Mouse (Mus musculus) MEL (cell line): ENCODE results near the gene Slco3a1. TPM values are rescaled to one million over a fixed set of nuclear protein-coding genes. Genes with fewer than 3 reads are reported as not detected.

Source experiments
- DNase-seq: peaks from one replicate; pipeline ENCODE4 v3.0.0; 2011; ENCODE audit warnings: low read depth, low spot score
- H3K27ac ChIP-seq: 2 replicates; pipeline ENCODE4 v1.5.1; 2012; ENCODE audit warnings: low read depth, mild to moderate bottlenecking, control low read depth, low read length, moderate library complexity; ENCODE audit not compliant: control insufficient read depth
- H3K27me3 ChIP-seq, 2 experiments: fragments of 150-350 bp in 1 of 2; sonication (generic) in 1 of 2; 2 replicates each; pipeline ENCODE4 v1.6.1; 2012; ENCODE audit warnings: low read length in 2 of 2, mild to moderate bottlenecking in 2 of 2, improper control_type of control experiment in 1 of 2, moderate library complexity in 1 of 2; ENCODE audit not compliant: insufficient read depth in 2 of 2, control insufficient read depth in 1 of 2
- H3K36me3 ChIP-seq, 2 experiments: 2 replicates each; pipeline ENCODE4 v1.6.1; 2012 to 2014; ENCODE audit warnings: low read length in 2 of 2, improper control_type of control experiment in 1 of 2, inconsistent platforms in 1 of 2, mild to moderate bottlenecking in 1 of 2; ENCODE audit not compliant: insufficient read depth in 2 of 2, control insufficient read depth in 1 of 2
- H3K4me1 ChIP-seq, 2 experiments: fragments of 150-350 bp in 1 of 2; sonication (generic) in 1 of 2; 2 replicates each; pipeline ENCODE4 v1.6.1; 2012; ENCODE audit warnings: low read length in 2 of 2, improper control_type of control experiment in 1 of 2, mild to moderate bottlenecking in 1 of 2; ENCODE audit not compliant: insufficient read depth in 2 of 2, control insufficient read depth in 1 of 2
- H3K4me3 ChIP-seq, 2 experiments: fragments of 150-350 bp in 1 of 2; sonication (generic) in 1 of 2; 2 replicates each; pipeline ENCODE4 v1.5.1; 2012; ENCODE audit warnings: low read depth in 2 of 2, low read length in 2 of 2, mild to moderate bottlenecking in 2 of 2, moderate library complexity in 2 of 2, control low read depth in 1 of 2, improper control_type of control experiment in 1 of 2; ENCODE audit not compliant: control insufficient read depth in 1 of 2, insufficient read depth in 1 of 2
- H3K79me2 ChIP-seq: 2 replicates; pipeline ENCODE4 v1.6.1; 2012; ENCODE audit warnings: mild to moderate bottlenecking, low read length, moderate library complexity; ENCODE audit not compliant: control insufficient read depth, poor library complexity, insufficient read depth
- H3K9ac ChIP-seq: 2 replicates; pipeline ENCODE4 v1.6.1; 2012; ENCODE audit warnings: low read depth, mild to moderate bottlenecking, control low read depth, low read length, moderate library complexity; ENCODE audit not compliant: control insufficient read depth, poor library complexity, severe bottlenecking
- H3K9me3 ChIP-seq: fragments of 150-350 bp; sonication (generic); replicated peaks from 2 replicates; pipeline ENCODE4 v1.6.1; 2012; ENCODE audit warnings: mild to moderate bottlenecking, low read length, improper control_type of control experiment, moderate library complexity; ENCODE audit not compliant: insufficient read depth
- BHLHE40 ChIP-seq: IDR thresholded peaks from 2 replicates; pipeline ENCODE4 v1.6.1; 2012; ENCODE audit warnings: low read depth, mild to moderate bottlenecking, inconsistent platforms, low read length, improper control_type of control experiment, borderline replicate concordance
- CHD1 ChIP-seq: IDR thresholded peaks from 2 replicates; pipeline ENCODE4 v1.6.1; 2012; ENCODE audit warnings: low read depth, mild to moderate bottlenecking, inconsistent platforms, low read length, improper control_type of control experiment
- E2F4 ChIP-seq: IDR thresholded peaks from 2 replicates; pipeline ENCODE4 v1.6.1; 2011; ENCODE audit warnings: low read depth, low read length, improper control_type of control experiment, borderline replicate concordance
- EP300 ChIP-seq, 2 experiments: IDR thresholded peaks; 2 replicates each; pipeline ENCODE4 v1.6.1; 2011; ENCODE audit warnings: improper control_type of control experiment in 2 of 2, low read length in 2 of 2, low read depth in 1 of 2, mild to moderate bottlenecking in 1 of 2
- GABPA ChIP-seq: IDR thresholded peaks from 2 replicates; pipeline ENCODE4 v1.6.1; 2012; ENCODE audit warnings: low read depth, mild to moderate bottlenecking, inconsistent platforms, low read length, improper control_type of control experiment, moderate library complexity
- GATA1 ChIP-seq: IDR thresholded peaks from 2 replicates; pipeline ENCODE4 v1.6.1; 2011; ENCODE audit warnings: low read depth, low read length, improper control_type of control experiment
- KAT2A ChIP-seq: conservative IDR thresholded peaks from 2 replicates; pipeline ENCODE4 v1.6.1; 2012; ENCODE audit warnings: low read depth, low read length, improper control_type of control experiment, inconsistent platforms
- MAX ChIP-seq: IDR thresholded peaks from 2 replicates; pipeline ENCODE4 v1.6.1; 2011; ENCODE audit warnings: low read length, improper control_type of control experiment
- MYC ChIP-seq: IDR thresholded peaks from 2 replicates; pipeline ENCODE4 v1.6.1; 2011; ENCODE audit warnings: low read depth, mild to moderate bottlenecking, low read length, improper control_type of control experiment, moderate library complexity
- NRF1 ChIP-seq: IDR thresholded peaks from 2 replicates; pipeline ENCODE4 v1.6.1; 2014; ENCODE audit warnings: low read depth, mild to moderate bottlenecking, inconsistent platforms, low read length, improper control_type of control experiment, moderate library complexity; ENCODE audit not compliant: poor library complexity, insufficient read depth, severe bottlenecking
- POLR2AphosphoS5 ChIP-seq: IDR thresholded peaks from 2 replicates; pipeline ENCODE4 v1.6.1; 2012; ENCODE audit warnings: low read depth, borderline replicate concordance, mild to moderate bottlenecking, inconsistent platforms, low read length, moderate library complexity, mixed read lengths
- RAD21 ChIP-seq: IDR thresholded peaks from 2 replicates; pipeline ENCODE4 v1.6.1; 2011; ENCODE audit warnings: mild to moderate bottlenecking, low read depth, low read length, improper control_type of control experiment
- RCOR1 ChIP-seq: IDR thresholded peaks from 2 replicates; pipeline ENCODE4 v1.6.1; 2012; ENCODE audit warnings: low read depth, mild to moderate bottlenecking, inconsistent platforms, low read length, improper control_type of control experiment
- TCF12 ChIP-seq: IDR thresholded peaks from 2 replicates; pipeline ENCODE4 v1.6.1; 2014; ENCODE audit warnings: low read depth, mild to moderate bottlenecking, inconsistent platforms, low read length, improper control_type of control experiment, moderate library complexity
- USF2 ChIP-seq, 2 experiments: IDR thresholded peaks; 2 replicates each; pipeline ENCODE4 v1.6.1; 2011 to 2012; ENCODE audit warnings: improper control_type of control experiment in 2 of 2, low read length in 2 of 2, borderline replicate concordance in 1 of 2, inconsistent platforms in 1 of 2, low read depth in 1 of 2, mild to moderate bottlenecking in 1 of 2; ENCODE audit not compliant: insufficient read depth in 1 of 2
- ZMIZ1 ChIP-seq: IDR thresholded peaks from 2 replicates; pipeline ENCODE4 v1.6.1; 2012; ENCODE audit warnings: low read depth, mild to moderate bottlenecking, inconsistent platforms, low read length, improper control_type of control experiment, moderate library complexity
- ZNF384 ChIP-seq: IDR thresholded peaks from 2 replicates; pipeline ENCODE4 v1.6.1; 2012; ENCODE audit warnings: low read depth, mild to moderate bottlenecking, inconsistent platforms, low read length, improper control_type of control experiment
- polyA plus RNA-seq, 2 experiments: library from polyadenylated mRNA; stranded (reverse) in 1 of 2; unstranded in 1 of 2; fragments of >175 nt in 1 of 2; fragments of >200 nt in 1 of 2; gene quantifications; 2 replicates each; pipeline versions ENCODE4 v1.2.1 to v1.2.4; 2012; ENCODE audit warnings: low replicate concordance in 2 of 2, low read depth in 1 of 2; ENCODE audit not compliant: insufficient read length in 2 of 2, insufficient read depth in 1 of 2, missing spikeins in 1 of 2
- total RNA-seq: library from RNA; depleted of rRNA; stranded (reverse); fragments of 300-350 nt; gene quantifications from 2 replicates; pipeline ENCODE4 v1.2.3, GENCODE M21; 2012

Slco3a1 gene
- total and polyA plus RNA-seq, 3 experiments: 17.6 to 20.9 TPM; not detected in 1

DNA sequence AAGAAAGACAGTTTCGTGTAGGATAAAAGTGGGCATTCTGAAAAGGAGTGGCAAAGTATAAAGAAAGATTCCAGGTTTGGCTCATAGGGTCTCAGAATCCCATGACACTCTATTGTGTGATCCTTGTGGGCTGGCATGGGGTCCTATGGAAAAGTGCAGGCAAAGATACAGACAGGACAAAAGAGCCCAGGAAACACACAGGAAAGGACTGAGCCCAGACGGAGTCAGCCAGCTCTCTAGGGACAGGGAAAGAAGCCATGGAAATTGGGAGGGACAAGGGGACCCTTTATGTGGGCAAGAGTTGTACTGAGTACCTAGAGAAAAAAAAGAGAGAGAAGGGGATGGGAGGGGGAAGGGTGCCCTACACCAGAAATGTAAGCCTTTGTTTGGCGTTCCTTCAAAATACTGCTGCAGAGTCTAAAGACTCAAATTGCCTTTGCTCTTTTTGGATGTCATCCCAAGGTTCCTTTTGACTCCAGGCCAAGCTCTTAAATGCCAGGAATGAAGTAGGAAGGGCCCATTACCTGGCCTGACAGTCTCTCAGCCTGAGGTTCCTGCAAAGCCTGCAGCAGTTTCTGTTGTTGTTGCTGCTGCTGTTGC is 238.6 kb downstream of the Slco3a1 start:
- Histone ChIP-seq H3K36me3 (no peaks in the 10 kb centered on the region; a peak in 2 of 4 replicates), H3K27me3 (no peaks in the 10 kb centered on the region), H3K79me2 (no peaks in the 10 kb centered on the region), H3K9me3 (no peaks in the 10 kb centered on the region), H3K4me3 (no peak overlapping the region), H3K4me1 (no peaks in the 10 kb centered on the region), H3K9ac (no peak overlapping the region), H3K27ac (no peak overlapping the region)
- no peak for TF ChIP-seq RAD21
- no peak for TF ChIP-seq TCF12
- TF ChIP-seq RCOR1: no peak
- no peak for TF ChIP-seq POLR2AphosphoS5
- no peak for TF ChIP-seq ZNF384
- TF ChIP-seq EP300 (IDR thresholded peaks at IDR 0.05; ENCODE audit: low read depth in 1 of 2, low read length in 2 of 2): no peak
- TF ChIP-seq BHLHE40: no peak
- DNase-seq: no peak

- no peaks in the 10 kb centered on the region; a peak in 2 of 4 replicates for H3K36me3 ChIP-seq
- DNase-seq: no peak
- TF ChIP-seq EP300 (IDR thresholded peaks at IDR 0.05; ENCODE audit: low read depth in 1 of 2, low read length in 2 of 2): no peak
- TF ChIP-seq KAT2A: no peak
- TF ChIP-seq MAX: no peak
- TF ChIP-seq MYC: no peak
- TF ChIP-seq CHD1: no peak
- TF ChIP-seq USF2 (IDR thresholded peaks at IDR 0.05; ENCODE audit: borderline replicate concordance in 1 of 2, insufficient read depth in 1 of 2, low read depth in 1 of 2, low read length in 2 of 2): no peak
- TF ChIP-seq RCOR1: no peak
- no peak for TF ChIP-seq NRF1
- no peak for TF ChIP-seq GATA1
- no peak for TF ChIP-seq RAD21
- TF ChIP-seq E2F4: no peak
- TF ChIP-seq GABPA: no peak
- TF ChIP-seq ZMIZ1: no peak
- no peak for TF ChIP-seq ZNF384
- TF ChIP-seq, all 39 proteins: peak for 0
- Histone ChIP-seq H3K4me3 (no peak overlapping the region), H3K4me1 (no peaks in the 10 kb centered on the region), H3K27me3 (no peaks in the 10 kb centered on the region), H3K9ac (no peak overlapping the region), H3K9me3 (no peaks in the 10 kb centered on the region), H3K27ac (no peak overlapping the region), H3K79me2 (no peaks in the 10 kb centered on the region)
These were observed 240.3 kb downstream of the Slco3a1 start for GRCm38 (mm10) chr7:74314276-74314675.
